Mouse (Mus musculus): ENCODE measurements around the gene Xkr7. TPM values are rescaled to one million over a fixed set of nuclear protein-coding genes. Genes with fewer than 3 reads are reported as not detected.

Gene Xkr7
- polyA plus RNA-seq, 1 experiment from 2014 or later, result not detected

DNA sequence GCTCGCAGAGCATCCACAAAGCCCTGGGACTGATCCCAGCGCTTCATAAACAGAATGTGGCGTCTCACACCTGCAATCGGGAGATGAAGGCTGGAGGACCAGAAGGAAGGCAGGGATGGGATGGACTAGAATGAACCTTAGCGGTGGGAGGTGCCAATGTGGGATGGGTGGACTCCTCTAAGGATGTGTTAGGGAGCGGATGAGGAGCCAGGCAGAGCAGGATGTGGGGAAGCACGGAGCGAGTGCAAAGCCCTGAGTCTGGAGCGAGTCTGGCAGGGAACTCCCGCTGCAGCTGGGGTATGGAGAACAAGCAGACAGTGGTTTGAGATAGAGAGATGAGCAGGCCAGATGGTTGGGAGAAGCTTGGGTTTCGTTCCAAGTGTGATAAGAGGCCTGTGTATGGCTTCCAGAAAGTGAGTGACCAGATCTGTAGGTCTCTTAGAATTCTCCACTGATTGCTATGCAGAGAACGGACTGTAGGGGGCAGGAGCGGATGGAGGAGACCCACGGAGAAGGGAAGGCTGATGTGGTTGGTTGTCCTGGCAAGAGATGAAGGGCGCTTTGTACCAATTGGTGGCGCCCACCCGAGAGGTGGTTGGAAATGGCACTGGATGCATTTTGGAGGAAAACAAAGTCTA, 16.3 kb downstream of the Xkr7 start:
- Histone ChIP-seq H3K36me3 (ENCODE audit: control insufficient read depth, insufficient read depth) (no peaks in the 10 kb centered on the region), H3K27me3 (ENCODE audit: control insufficient read depth, insufficient read depth, low read length) (peaks cover 21% of the 10 kb centered on the region), H3K9ac (ENCODE audit: low read length) (no peak overlapping the region), H3K4me1 (ENCODE audit: control insufficient read depth, insufficient read depth, low read length) (peaks cover 2% of the 10 kb centered on the region; the same call in 1 of the 2 replicates), H3K9me3 (replicated peaks; ENCODE audit: control insufficient read depth, low read length) (no peaks in the 10 kb centered on the region), H3K4me3 (ENCODE audit: low read length) (no peak overlapping the region), H3K4me2 (ENCODE audit: low read depth, low read length) (no peak overlapping the region), H3K27ac (ENCODE audit: low read length) (no peak overlapping the region)
- WGBS, result 38% methylated on average over 17 of the region's 17 CpGs
- no peak for ATAC-seq (replicated peaks; ENCODE audit: extremely low read depth, insufficient read depth, low FRiP score)

GRCm38 (mm10) chr2:153049288-153049996, 17.8 kb downstream of the Xkr7 start:
- WGBS, result 32% methylated on average over 9 of the region's 9 CpGs
- Histone ChIP-seq H3K4me2 (ENCODE audit: low read depth, low read length) (no peak overlapping the region), H3K4me3 (ENCODE audit: low read length) (no peak overlapping the region), H3K4me1 (ENCODE audit: control insufficient read depth, insufficient read depth, low read length) (peaks cover 2% of the 10 kb centered on the region; the same call in 1 of the 2 replicates), H3K9me3 (replicated peaks; ENCODE audit: control insufficient read depth, low read length) (no peaks in the 10 kb centered on the region), H3K36me3 (ENCODE audit: control insufficient read depth, insufficient read depth) (no peaks in the 10 kb centered on the region), H3K9ac (ENCODE audit: low read length) (no peak overlapping the region), H3K27ac (ENCODE audit: low read length) (no peak overlapping the region), H3K27me3 (ENCODE audit: control insufficient read depth, insufficient read depth, low read length) (peaks cover 34% of the 10 kb centered on the region)
- ATAC-seq (replicated peaks; ENCODE audit: extremely low read depth, insufficient read depth, low FRiP score), result no peak

- Histone ChIP-seq H3K4me2 (ENCODE audit: low read depth, low read length) (no peak overlapping the region), H3K9me3 (replicated peaks; ENCODE audit: control insufficient read depth, low read length) (no peaks in the 10 kb centered on the region), H3K9ac (ENCODE audit: low read length) (no peak overlapping the region), H3K36me3 (ENCODE audit: control insufficient read depth, insufficient read depth) (no peaks in the 10 kb centered on the region), H3K4me3 (ENCODE audit: low read length) (no peak overlapping the region), H3K27ac (ENCODE audit: low read length) (no peak overlapping the region), H3K4me1 (ENCODE audit: control insufficient read depth, insufficient read depth, low read length) (peaks cover 2% of the 10 kb centered on the region; the same call in 1 of the 2 replicates), H3K27me3 (ENCODE audit: control insufficient read depth, insufficient read depth, low read length) (peaks cover 38% of the 10 kb centered on the region)
- no peak for ATAC-seq (replicated peaks; ENCODE audit: extremely low read depth, insufficient read depth, low FRiP score)
- WGBS, result 77% methylated on average over 4 of the region's 4 CpGs
Observed at GRCm38 (mm10) chr2:153049997-153050358, 18.3 kb downstream of the Xkr7 start.

GRCm38 (mm10) chr2:153051095-153051494, 19.4 kb downstream of the Xkr7 start:
- peaks cover 38% of the 10 kb centered on the region for H3K27me3 ChIP-seq (ENCODE audit: control insufficient read depth, insufficient read depth, low read length)
- H3K4me3 ChIP-seq (ENCODE audit: low read length), result no peak overlapping the region
- H3K4me1 ChIP-seq (ENCODE audit: control insufficient read depth, insufficient read depth, low read length), result peaks cover 2% of the 10 kb centered on the region; the same call in 1 of the 2 replicates
- no peak overlapping the region for H3K27ac ChIP-seq (ENCODE audit: low read length)
- 76% methylated on average over 6 of the region's 6 CpGs for WGBS
- H3K9me3 ChIP-seq (replicated peaks; ENCODE audit: control insufficient read depth, low read length), result no peaks in the 10 kb centered on the region
- no peak overlapping the region for H3K9ac ChIP-seq (ENCODE audit: low read length)
- H3K4me2 ChIP-seq (ENCODE audit: low read depth, low read length), result no peak overlapping the region
- no peaks in the 10 kb centered on the region for H3K36me3 ChIP-seq (ENCODE audit: control insufficient read depth, insufficient read depth)
- ATAC-seq (replicated peaks; ENCODE audit: extremely low read depth, insufficient read depth, low FRiP score), result no peak

DNA sequence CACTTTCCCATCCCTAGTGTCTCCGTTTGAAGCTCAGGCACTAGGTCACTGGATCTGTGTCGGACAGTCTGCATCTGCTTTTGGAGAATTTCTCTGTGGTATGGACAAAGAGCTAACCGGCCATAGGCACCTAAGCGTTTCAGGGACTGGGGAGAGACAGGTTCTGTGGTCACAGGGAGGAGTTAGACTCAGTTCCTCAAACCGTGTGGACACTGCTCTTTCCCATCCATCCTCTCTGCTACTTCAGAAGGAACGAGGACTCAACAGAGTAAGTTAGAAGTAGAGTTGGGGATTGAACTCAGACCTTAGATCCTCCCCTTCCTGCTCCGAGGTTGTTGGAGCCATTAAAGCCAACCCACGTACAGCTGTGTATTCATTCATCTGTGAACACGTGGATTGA, 19.9 kb downstream of the Xkr7 start:
- no peaks in the 10 kb centered on the region for H3K36me3 ChIP-seq (ENCODE audit: control insufficient read depth, insufficient read depth)
- H3K4me2 ChIP-seq (ENCODE audit: low read depth, low read length), result no peak overlapping the region
- 71% methylated on average over 9 of the region's 9 CpGs for whole genome bisulfite sequencing
- no peak overlapping the region for H3K27ac ChIP-seq (ENCODE audit: low read length)
- no peak overlapping the region for H3K4me3 ChIP-seq (ENCODE audit: low read length)
- no peak overlapping the region for H3K9ac ChIP-seq (ENCODE audit: low read length)
- H3K9me3 ChIP-seq (replicated peaks; ENCODE audit: control insufficient read depth, low read length), result no peaks in the 10 kb centered on the region
- H3K27me3 ChIP-seq (ENCODE audit: control insufficient read depth, insufficient read depth, low read length), result peaks cover 38% of the 10 kb centered on the region
- no peak for ATAC-seq (replicated peaks; ENCODE audit: extremely low read depth, insufficient read depth, low FRiP score)
- peaks cover 2% of the 10 kb centered on the region; the same call in 1 of the 2 replicates for H3K4me1 ChIP-seq (ENCODE audit: control insufficient read depth, insufficient read depth, low read length)

DNA sequence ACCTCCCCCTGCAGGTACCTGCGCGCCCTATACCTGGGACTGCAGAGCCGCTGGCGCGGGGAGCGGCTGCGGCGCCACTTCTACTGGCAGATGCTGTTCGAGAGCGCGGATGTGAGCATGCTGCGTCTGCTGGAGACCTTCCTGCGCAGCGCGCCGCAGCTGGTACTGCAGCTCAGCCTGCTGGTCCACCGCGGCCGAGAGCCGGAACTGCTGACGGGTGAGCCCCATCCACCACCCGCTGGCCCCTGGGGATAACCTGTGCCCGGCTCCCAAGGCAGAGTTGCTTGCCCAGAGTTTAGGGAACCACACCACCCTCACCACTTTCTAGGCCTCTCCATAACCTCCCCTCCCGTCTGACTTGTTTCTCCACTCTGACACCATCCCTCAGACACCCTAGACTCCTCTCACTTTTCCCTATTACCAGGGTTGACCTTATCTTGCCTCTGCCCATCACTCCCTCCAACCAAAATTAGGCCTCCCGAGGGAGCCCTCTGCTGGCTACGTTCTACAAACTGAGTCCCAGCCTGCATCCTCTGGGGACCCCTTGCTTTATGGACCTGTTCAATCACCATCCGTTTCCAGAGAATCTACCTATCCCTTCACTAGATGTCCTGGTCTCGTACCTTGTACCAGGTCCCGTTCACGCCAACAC, 21.2 kb downstream of the Xkr7 start:
- Histone ChIP-seq H3K27ac (ENCODE audit: low read length) (no peak overlapping the region), H3K9me3 (replicated peaks; ENCODE audit: control insufficient read depth, low read length) (no peaks in the 10 kb centered on the region), H3K36me3 (ENCODE audit: control insufficient read depth, insufficient read depth) (no peaks in the 10 kb centered on the region), H3K27me3 (ENCODE audit: control insufficient read depth, insufficient read depth, low read length) (peaks cover 38% of the 10 kb centered on the region), H3K4me2 (ENCODE audit: low read depth, low read length) (no peak overlapping the region), H3K9ac (ENCODE audit: low read length) (no peak overlapping the region), H3K4me1 (ENCODE audit: control insufficient read depth, insufficient read depth, low read length) (peaks cover 2% of the 10 kb centered on the region; the same call in 1 of the 2 replicates), H3K4me3 (ENCODE audit: low read length) (no peak overlapping the region)
- no peak for ATAC-seq (replicated peaks; ENCODE audit: extremely low read depth, insufficient read depth, low FRiP score)
- 7% methylated on average over 30 of the region's 30 CpGs for WGBS

DNA sequence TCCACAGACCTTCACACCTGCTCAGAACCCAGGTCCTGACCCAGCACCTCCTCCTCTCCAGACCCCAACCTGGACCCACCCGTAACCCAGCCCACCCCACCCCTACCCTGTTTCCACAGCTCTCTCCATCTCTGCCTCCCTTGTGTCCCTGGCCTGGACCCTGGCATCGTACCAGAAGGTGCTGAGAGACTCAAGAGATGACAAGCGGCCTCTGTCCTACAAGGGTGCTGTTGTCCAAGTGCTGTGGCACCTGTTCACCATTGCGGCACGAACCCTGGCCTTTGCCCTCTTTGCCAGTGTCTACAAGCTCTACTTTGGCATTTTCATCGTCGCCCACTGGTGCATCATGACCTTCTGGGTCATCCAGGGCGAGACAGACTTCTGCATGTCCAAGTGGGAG, 22.2 kb downstream of the Xkr7 start:
- Histone ChIP-seq H3K9ac (ENCODE audit: low read length) (no peak overlapping the region), H3K9me3 (replicated peaks; ENCODE audit: control insufficient read depth, low read length) (no peaks in the 10 kb centered on the region), H3K4me3 (ENCODE audit: low read length) (no peak overlapping the region), H3K36me3 (ENCODE audit: control insufficient read depth, insufficient read depth) (no peaks in the 10 kb centered on the region), H3K4me2 (ENCODE audit: low read depth, low read length) (no peak overlapping the region), H3K27ac (ENCODE audit: low read length) (no peak overlapping the region), H3K27me3 (ENCODE audit: control insufficient read depth, insufficient read depth, low read length) (peaks cover 40% of the 10 kb centered on the region), H3K4me1 (ENCODE audit: control insufficient read depth, insufficient read depth, low read length) (peaks cover 2% of the 10 kb centered on the region; the same call in 1 of the 2 replicates)
- no peak for ATAC-seq (replicated peaks; ENCODE audit: extremely low read depth, insufficient read depth, low FRiP score)
- 88% methylated on average over 8 of the region's 8 CpGs for WGBS

DNA sequence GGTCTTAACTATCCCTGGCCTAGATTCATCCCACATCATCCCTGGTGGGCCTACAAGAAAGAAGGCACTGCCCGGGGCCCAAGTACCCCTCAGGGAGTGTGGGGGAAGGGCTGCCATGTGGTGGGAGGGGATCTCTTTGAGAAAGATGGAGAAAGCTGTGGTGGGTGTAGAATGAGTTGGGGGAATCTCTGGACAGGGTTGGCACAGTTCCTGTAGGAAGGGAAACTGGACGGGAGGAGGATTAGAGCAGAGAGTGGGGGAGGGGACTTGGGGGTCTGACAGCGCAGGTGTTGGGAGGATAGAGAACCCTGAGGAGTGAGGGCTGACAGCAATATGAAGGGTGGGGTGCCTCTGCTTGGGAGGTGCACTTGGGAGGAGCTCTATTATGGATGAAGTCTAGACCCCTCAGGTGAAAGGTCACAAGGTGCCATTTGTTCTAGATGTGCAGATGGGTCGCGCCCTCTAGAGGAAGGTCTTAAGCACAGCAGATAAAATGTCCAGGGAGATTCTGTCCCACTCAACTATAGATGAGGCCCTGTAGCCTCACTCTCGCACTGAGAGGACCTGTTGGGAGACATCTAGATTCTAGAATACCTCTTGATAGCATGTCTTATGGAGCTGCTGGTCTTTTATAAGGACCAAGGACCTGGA, 23.7 kb downstream of the Xkr7 start:
- H3K4me2 ChIP-seq (ENCODE audit: low read depth, low read length), result no peak overlapping the region
- no peak overlapping the region for H3K9ac ChIP-seq (ENCODE audit: low read length)
- H3K9me3 ChIP-seq (replicated peaks; ENCODE audit: control insufficient read depth, low read length), result no peaks in the 10 kb centered on the region
- 55% methylated on average over 6 of the region's 6 CpGs for WGBS
- H3K36me3 ChIP-seq (ENCODE audit: control insufficient read depth, insufficient read depth), result no peaks in the 10 kb centered on the region
- ATAC-seq (replicated peaks; ENCODE audit: extremely low read depth, insufficient read depth, low FRiP score), result no peak
- H3K27ac ChIP-seq (ENCODE audit: low read length), result no peak overlapping the region
- H3K27me3 ChIP-seq (ENCODE audit: control insufficient read depth, insufficient read depth, low read length), result peaks cover 40% of the 10 kb centered on the region
- no peaks in the 10 kb centered on the region for H3K4me1 ChIP-seq (ENCODE audit: control insufficient read depth, insufficient read depth, low read length)
- H3K4me3 ChIP-seq (ENCODE audit: low read length), result no peak overlapping the region
